Mouse (Mus musculus): ENCODE data around the gene Nceh1. TPM values are rescaled to one million over a fixed set of nuclear protein-coding genes. Genes with fewer than 3 reads are reported as not detected.

The Nceh1 gene
- polyA plus RNA-seq, 1 experiment, result 137 TPM

GRCm38 (mm10) chr3:27201728-27202411 lies 19.1 kb downstream of the Nceh1 start:
- H3K4me3 ChIP-seq (ENCODE audit: insufficient read depth, low read length), result no peak overlapping the region
- no peak for TF ChIP-seq CTCF (IDR thresholded peaks at IDR 0.05; ENCODE audit: low read depth, low read length)
- no peak for TF ChIP-seq POLR2A (IDR thresholded peaks at IDR 0.05; ENCODE audit: borderline replicate concordance, low read depth, low read length)
- peaks cover 74% of the 10 kb centered on the region for H3K4me1 ChIP-seq (ENCODE audit: control insufficient read depth, insufficient read depth, low read length)
- peak overlapping the region; percentile 91 for H3K27ac ChIP-seq (ENCODE audit: insufficient read depth, low read depth, low read length)

DNA sequence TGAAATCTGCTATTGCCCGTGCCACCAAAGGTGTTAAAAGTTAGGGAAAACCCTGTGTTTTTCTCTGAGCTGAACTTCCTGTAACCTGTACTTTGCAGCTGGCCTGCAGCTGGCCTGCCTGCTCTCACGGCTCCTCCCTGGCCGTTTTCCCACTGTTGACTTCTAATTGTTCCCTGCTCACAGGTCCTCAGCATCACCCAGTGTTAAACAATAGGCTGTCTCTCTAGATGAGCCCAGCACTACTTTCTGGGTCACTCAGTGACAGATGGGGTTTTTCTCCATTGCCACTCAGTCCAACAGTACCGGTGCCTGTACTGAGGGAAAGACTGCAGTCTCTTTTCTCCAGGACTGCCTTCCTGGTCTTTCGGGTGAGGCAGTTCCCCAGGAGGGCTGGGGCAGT lies 22.3 kb downstream of the Nceh1 start:
- Histone ChIP-seq H3K27ac (ENCODE audit: insufficient read depth, low read depth, low read length) (peak overlapping the region; percentile 14; the same call in 1 of the 2 replicates), H3K4me1 (ENCODE audit: control insufficient read depth, insufficient read depth, low read length) (peaks cover 62% of the 10 kb centered on the region), H3K4me3 (ENCODE audit: insufficient read depth, low read length) (no peak overlapping the region)
- no peak for TF ChIP-seq POLR2A (IDR thresholded peaks at IDR 0.05; ENCODE audit: borderline replicate concordance, low read depth, low read length)
- TF ChIP-seq CTCF (IDR thresholded peaks at IDR 0.05; ENCODE audit: low read depth, low read length), result no peak

DNA sequence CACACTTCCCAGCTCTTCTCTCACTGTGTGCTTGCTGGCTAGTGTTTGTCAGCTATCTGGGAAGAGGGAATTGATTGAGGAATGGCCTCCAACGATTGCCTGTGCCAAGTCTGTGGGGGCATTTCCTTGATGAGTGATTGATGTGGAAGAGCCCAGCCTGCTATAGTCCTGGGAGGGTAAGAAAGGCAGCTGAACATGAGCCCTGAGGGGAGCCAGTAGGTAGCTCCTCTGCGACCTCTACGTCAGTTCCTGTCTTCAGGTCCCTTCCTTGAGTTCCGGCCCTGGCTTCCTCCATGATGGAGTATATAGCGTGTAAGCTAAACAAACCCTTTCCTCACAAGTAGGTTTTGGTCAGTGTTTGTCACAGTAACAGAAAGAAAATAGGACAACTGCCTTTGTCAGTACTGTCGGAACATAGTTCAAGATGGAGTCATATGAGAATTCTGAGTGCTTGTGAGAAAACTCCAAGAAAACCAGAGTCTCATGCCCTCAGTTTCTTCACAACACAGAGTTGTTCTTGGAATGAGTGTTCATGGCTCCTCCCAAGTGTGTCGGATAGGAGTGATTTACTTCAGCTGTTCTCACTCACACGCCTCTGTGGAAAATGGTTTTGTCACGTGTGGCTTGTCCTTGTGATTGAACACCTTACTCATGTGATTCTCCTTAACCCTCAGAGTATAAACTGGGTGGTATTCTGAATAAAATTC lies 22.9 kb downstream of the Nceh1 start:
- Histone ChIP-seq H3K27ac (ENCODE audit: insufficient read depth, low read depth, low read length) (peak overlapping the region; percentile 14), H3K4me3 (ENCODE audit: insufficient read depth, low read length) (no peak overlapping the region), H3K4me1 (ENCODE audit: control insufficient read depth, insufficient read depth, low read length) (peaks cover 62% of the 10 kb centered on the region)
- TF ChIP-seq POLR2A (IDR thresholded peaks at IDR 0.05; ENCODE audit: borderline replicate concordance, low read depth, low read length) (no peak), CTCF (IDR thresholded peaks at IDR 0.05; ENCODE audit: low read depth, low read length) (no peak)

- no peak overlapping the region for H3K4me3 ChIP-seq (ENCODE audit: insufficient read depth, low read length)
- TF ChIP-seq CTCF (IDR thresholded peaks at IDR 0.05; ENCODE audit: low read depth, low read length) (no peak), POLR2A (IDR thresholded peaks at IDR 0.05; ENCODE audit: borderline replicate concordance, low read depth, low read length) (no peak)
- peaks cover 61% of the 10 kb centered on the region for H3K4me1 ChIP-seq (ENCODE audit: control insufficient read depth, insufficient read depth, low read length)
- H3K27ac ChIP-seq (ENCODE audit: insufficient read depth, low read depth, low read length), result no peak overlapping the region
Observed at GRCm38 (mm10) chr3:27206221-27206560, 23.4 kb downstream of the Nceh1 start.

- Histone ChIP-seq H3K4me3 (ENCODE audit: insufficient read depth, low read length) (no peak overlapping the region), H3K4me1 (ENCODE audit: control insufficient read depth, insufficient read depth, low read length) (peaks cover 61% of the 10 kb centered on the region), H3K27ac (ENCODE audit: insufficient read depth, low read depth, low read length) (no peak overlapping the region)
- TF ChIP-seq POLR2A (IDR thresholded peaks at IDR 0.05; ENCODE audit: borderline replicate concordance, low read depth, low read length) (no peak), CTCF (IDR thresholded peaks at IDR 0.05; ENCODE audit: low read depth, low read length) (no peak)
Observed at GRCm38 (mm10) chr3:27206577-27206976, 23.8 kb downstream of the Nceh1 start.

DNA sequence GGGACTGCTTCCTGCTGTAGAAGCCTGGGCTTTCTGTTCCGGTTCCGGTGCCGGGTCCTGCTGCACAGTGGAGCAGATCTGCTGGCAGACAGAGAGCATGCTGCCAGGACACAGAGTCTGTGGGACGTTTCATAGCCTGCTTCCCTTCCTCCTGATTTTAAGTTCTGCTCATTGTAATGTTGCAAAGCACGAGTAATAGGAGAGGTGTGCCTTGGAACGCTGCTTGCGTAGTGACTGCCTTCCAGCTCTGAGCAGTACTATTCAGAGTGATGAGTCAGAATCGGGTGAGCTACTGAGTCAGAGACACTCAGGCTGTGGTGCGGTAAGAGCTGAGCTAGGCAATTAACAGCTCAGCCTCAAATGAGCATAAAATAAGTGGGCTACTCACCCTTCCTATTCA lies 26.9 kb downstream of the Nceh1 start:
- Histone ChIP-seq H3K27ac (ENCODE audit: insufficient read depth, low read depth, low read length) (peak overlapping the region; percentile 95), H3K4me3 (ENCODE audit: insufficient read depth, low read length) (peak overlapping the region; percentile 36), H3K4me1 (ENCODE audit: control insufficient read depth, insufficient read depth, low read length) (peaks cover 61% of the 10 kb centered on the region)
- TF ChIP-seq POLR2A (IDR thresholded peaks at IDR 0.05; ENCODE audit: borderline replicate concordance, low read depth, low read length), result no peak
- no peak for TF ChIP-seq CTCF (IDR thresholded peaks at IDR 0.05; ENCODE audit: low read depth, low read length)

DNA sequence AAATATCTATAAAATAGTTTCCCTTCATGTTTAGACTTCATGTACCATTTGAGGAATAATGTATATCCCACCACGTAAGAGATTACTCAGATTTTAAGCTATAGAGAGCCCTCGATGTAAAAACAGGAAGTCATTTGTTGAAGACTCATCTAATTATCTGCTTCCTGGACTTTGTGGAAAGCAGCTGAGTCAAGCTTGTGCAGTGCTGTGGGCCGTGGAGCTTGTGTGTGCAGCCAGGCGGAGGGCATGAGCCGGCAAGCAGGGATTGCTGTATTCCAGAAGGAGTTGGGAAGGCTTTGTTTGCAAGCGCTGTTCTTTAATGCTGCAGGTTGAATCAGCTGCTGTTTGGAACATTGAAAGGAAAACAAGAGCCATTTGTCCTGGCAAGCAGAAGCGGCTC lies 27.5 kb downstream of the Nceh1 start:
- Histone ChIP-seq H3K4me1 (ENCODE audit: control insufficient read depth, insufficient read depth, low read length) (peaks cover 55% of the 10 kb centered on the region), H3K4me3 (ENCODE audit: insufficient read depth, low read length) (peak overlapping the region; percentile 42), H3K27ac (ENCODE audit: insufficient read depth, low read depth, low read length) (peak overlapping the region; percentile 97)
- no peak for TF ChIP-seq POLR2A (IDR thresholded peaks at IDR 0.05; ENCODE audit: borderline replicate concordance, low read depth, low read length)
- no peak for TF ChIP-seq CTCF (IDR thresholded peaks at IDR 0.05; ENCODE audit: low read depth, low read length)

GRCm38 (mm10) chr3:27214016-27214816 lies 31.5 kb downstream of the Nceh1 start:
- Histone ChIP-seq H3K27ac (ENCODE audit: insufficient read depth, low read depth, low read length) (no peak overlapping the region), H3K4me3 (ENCODE audit: insufficient read depth, low read length) (no peak overlapping the region), H3K4me1 (ENCODE audit: control insufficient read depth, insufficient read depth, low read length) (peaks cover 65% of the 10 kb centered on the region)
- no peak for TF ChIP-seq POLR2A (IDR thresholded peaks at IDR 0.05; ENCODE audit: borderline replicate concordance, low read depth, low read length)
- no peak for TF ChIP-seq CTCF (IDR thresholded peaks at IDR 0.05; ENCODE audit: low read depth, low read length)

DNA sequence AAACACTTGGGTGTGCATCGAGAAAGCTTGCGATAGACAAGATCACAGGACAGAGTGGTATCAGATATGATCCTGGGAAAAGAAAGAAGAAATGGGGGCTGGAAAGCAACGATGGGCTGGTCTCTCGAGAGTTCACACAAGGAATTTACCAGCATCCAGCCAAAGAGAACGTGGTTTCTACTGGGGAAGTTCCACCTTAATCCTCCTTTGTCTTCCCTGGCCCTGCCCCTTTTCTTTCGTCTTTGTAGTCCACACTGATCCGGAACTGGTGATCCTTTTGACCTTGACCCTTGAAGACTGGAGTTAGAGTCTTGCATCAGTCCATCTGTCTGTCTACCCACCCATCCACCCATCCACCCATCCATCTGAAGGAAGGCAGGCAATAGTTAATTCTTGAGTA lies 34.6 kb downstream of the Nceh1 start:
- H3K4me1 ChIP-seq (ENCODE audit: control insufficient read depth, insufficient read depth, low read length), result peaks cover 59% of the 10 kb centered on the region
- TF ChIP-seq POLR2A (IDR thresholded peaks at IDR 0.05; ENCODE audit: borderline replicate concordance, low read depth, low read length), result no peak
- no peak for TF ChIP-seq CTCF (IDR thresholded peaks at IDR 0.05; ENCODE audit: low read depth, low read length)
- H3K27ac ChIP-seq (ENCODE audit: insufficient read depth, low read depth, low read length), result peak overlapping the region; percentile 58
- no peak overlapping the region for H3K4me3 ChIP-seq (ENCODE audit: insufficient read depth, low read length)

All from bone marrow macrophage, adult 2 months (primary cell).